Mouse (Mus musculus) megakaryocyte, embryonic 14.5 days (primary cell): ENCODE results near the gene Hspb3.

Experiments
- FLI1 ChIP-seq: IDR thresholded peaks from 2 replicates; pipeline ENCODE4 v1.6.1; 2012; ENCODE audit warnings: low read length, inconsistent platforms, mixed read lengths
- GATA1 ChIP-seq: IDR thresholded peaks from 3 replicates; pipeline ENCODE4 v1.6.1; 2012; ENCODE audit warnings: mixed read lengths, low read length, inconsistent platforms, borderline replicate concordance

- TF ChIP-seq FLI1, result no peak
- no peak for TF ChIP-seq GATA1
These were observed 50.1 kb downstream of the Hspb3 start for GRCm38 (mm10) chr13:113613341-113613740.
